Mouse (Mus musculus): ENCODE measurements around the gene C5ar1. TPM values are rescaled to one million over a fixed set of nuclear protein-coding genes. Genes with fewer than 3 reads are reported as not detected.
"Not testable (repeated sequence)": the region's sequence is repeated elsewhere in the genome, so short reads cannot be mapped to it uniquely, and the experiment has no call there.

The C5ar1 gene
- polyA plus RNA-seq, 1 experiment from 2014 or later, result 1.2 TPM

DNA sequence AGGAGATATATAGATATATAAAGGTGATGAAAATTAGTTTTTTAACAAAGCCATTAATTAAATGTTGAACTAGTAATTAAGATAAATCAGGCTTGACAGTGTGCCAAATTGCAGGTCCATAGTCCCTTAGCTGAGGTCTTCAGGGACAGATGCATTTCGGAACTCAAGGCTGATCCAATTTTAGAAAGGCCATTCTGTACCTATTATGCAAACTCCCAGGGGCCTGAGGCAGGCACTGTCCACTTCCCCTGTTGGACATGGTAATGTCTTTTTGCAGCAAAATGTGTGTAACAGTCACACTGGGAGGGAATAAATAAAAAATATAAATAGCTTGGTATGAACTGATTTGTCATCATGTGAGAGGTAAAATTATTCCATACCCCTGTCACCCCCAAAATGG is 11.8 kb upstream of the C5ar1 start:
- no peaks in the 10 kb centered on the region for H3K27me3 ChIP-seq (ENCODE audit: control insufficient read depth, insufficient read depth, low read depth, low read length)
- H3K4me2 ChIP-seq (ENCODE audit: low read length), result peak overlapping the region; percentile 65
- WGBS, result 50% methylated on average over 1 of the region's 1 CpGs
- no peaks in the 10 kb centered on the region for H3K9me3 ChIP-seq (replicated peaks; ENCODE audit: control insufficient read depth, low read length, poor library complexity, severe bottlenecking)
- H3K36me3 ChIP-seq (ENCODE audit: control insufficient read depth, insufficient read depth, low read length), result peaks cover 9% of the 10 kb centered on the region; the same call in 1 of the 2 replicates
- H3K27ac ChIP-seq (ENCODE audit: low read length), result no peak overlapping the region
- peaks cover 27% of the 10 kb centered on the region for H3K4me1 ChIP-seq (ENCODE audit: control insufficient read depth, insufficient read depth, low read length)
- H3K9ac ChIP-seq (ENCODE audit: low read depth, low read length), result peak overlapping the region; percentile 95
- no peak overlapping the region; the same call in 1 of the 2 replicates for H3K4me3 ChIP-seq (ENCODE audit: low read depth, low read length)
- no peak for ATAC-seq

DNA sequence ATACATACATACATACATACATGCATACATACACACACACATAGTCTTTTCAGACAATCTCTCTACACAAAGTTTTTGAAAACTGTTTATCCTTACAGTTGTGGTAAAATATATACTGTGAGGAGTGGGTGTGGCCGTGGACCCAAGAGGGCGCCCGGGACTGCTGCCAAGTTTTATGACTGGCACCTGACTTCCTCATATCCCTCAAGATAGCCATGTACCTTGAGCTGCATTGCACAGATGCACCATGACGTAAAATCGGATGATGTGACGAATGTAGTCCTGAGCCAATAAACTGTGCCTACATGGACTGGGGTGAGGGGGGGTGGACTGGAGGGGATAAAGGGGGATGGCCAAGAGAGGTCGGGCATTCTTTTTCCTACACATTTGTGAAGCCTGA is 7.3 kb upstream of the C5ar1 start:
- not testable (repeated sequence) for H3K27me3 ChIP-seq (ENCODE audit: control insufficient read depth, insufficient read depth, low read depth, low read length); H3K36me3 ChIP-seq (ENCODE audit: control insufficient read depth, insufficient read depth, low read length); H3K4me2 ChIP-seq (ENCODE audit: low read length); H3K4me1 ChIP-seq (ENCODE audit: control insufficient read depth, insufficient read depth, low read length); ATAC-seq; H3K27ac ChIP-seq (ENCODE audit: low read length); H3K9me3 ChIP-seq (replicated peaks; ENCODE audit: control insufficient read depth, low read length, poor library complexity, severe bottlenecking); H3K4me3 ChIP-seq (ENCODE audit: low read depth, low read length); H3K9ac ChIP-seq (ENCODE audit: low read depth, low read length)
- 91% methylated on average over 7 of the region's 7 CpGs for WGBS

DNA sequence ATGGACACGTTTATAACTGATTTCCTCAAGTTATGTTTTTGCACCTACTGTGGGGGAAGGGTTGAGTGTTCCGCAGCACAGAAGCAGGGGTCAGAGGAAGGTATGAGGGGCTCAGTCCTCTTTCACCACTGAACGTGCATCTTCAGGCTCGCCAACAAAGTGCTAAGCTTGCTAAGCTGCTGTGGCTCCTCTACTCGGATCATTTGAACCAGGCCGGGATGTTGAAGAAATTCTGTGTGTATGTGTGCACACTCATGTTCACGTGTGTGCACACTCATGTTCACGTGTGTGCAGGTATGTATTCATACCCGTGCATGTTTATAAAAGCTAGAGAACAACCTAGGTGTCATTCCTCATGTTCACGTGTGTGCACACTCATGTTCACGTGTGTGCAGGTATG is 6.5 kb upstream of the C5ar1 start:
- whole genome bisulfite sequencing, result 85% methylated on average over 11 of the region's 11 CpGs
- Histone ChIP-seq H3K9ac (ENCODE audit: low read depth, low read length) (no peak overlapping the region), H3K9me3 (replicated peaks; ENCODE audit: control insufficient read depth, low read length, poor library complexity, severe bottlenecking) (peaks cover 3% of the 10 kb centered on the region), H3K4me3 (ENCODE audit: low read depth, low read length) (no peak overlapping the region), H3K27ac (ENCODE audit: low read length) (no peak overlapping the region), H3K4me1 (ENCODE audit: control insufficient read depth, insufficient read depth, low read length) (peaks cover 3% of the 10 kb centered on the region), H3K36me3 (ENCODE audit: control insufficient read depth, insufficient read depth, low read length) (no peaks in the 10 kb centered on the region), H3K27me3 (ENCODE audit: control insufficient read depth, insufficient read depth, low read depth, low read length) (no peaks in the 10 kb centered on the region), H3K4me2 (ENCODE audit: low read length) (no peak overlapping the region)
- no peak for ATAC-seq

GRCm38 (mm10) chr7:16263843-16264242 is 4.5 kb upstream of the C5ar1 start:
- H3K4me2 ChIP-seq (ENCODE audit: low read length), result no peak overlapping the region
- no peak overlapping the region for H3K9ac ChIP-seq (ENCODE audit: low read depth, low read length)
- ATAC-seq, result no peak
- peaks cover 3% of the 10 kb centered on the region for H3K9me3 ChIP-seq (replicated peaks; ENCODE audit: control insufficient read depth, low read length, poor library complexity, severe bottlenecking)
- H3K36me3 ChIP-seq (ENCODE audit: control insufficient read depth, insufficient read depth, low read length), result no peaks in the 10 kb centered on the region
- H3K27me3 ChIP-seq (ENCODE audit: control insufficient read depth, insufficient read depth, low read depth, low read length), result no peaks in the 10 kb centered on the region
- WGBS, result 84% methylated on average over 5 of the region's 5 CpGs
- H3K27ac ChIP-seq (ENCODE audit: low read length), result no peak overlapping the region
- H3K4me3 ChIP-seq (ENCODE audit: low read depth, low read length), result no peak overlapping the region
- H3K4me1 ChIP-seq (ENCODE audit: control insufficient read depth, insufficient read depth, low read length), result no peaks in the 10 kb centered on the region

DNA sequence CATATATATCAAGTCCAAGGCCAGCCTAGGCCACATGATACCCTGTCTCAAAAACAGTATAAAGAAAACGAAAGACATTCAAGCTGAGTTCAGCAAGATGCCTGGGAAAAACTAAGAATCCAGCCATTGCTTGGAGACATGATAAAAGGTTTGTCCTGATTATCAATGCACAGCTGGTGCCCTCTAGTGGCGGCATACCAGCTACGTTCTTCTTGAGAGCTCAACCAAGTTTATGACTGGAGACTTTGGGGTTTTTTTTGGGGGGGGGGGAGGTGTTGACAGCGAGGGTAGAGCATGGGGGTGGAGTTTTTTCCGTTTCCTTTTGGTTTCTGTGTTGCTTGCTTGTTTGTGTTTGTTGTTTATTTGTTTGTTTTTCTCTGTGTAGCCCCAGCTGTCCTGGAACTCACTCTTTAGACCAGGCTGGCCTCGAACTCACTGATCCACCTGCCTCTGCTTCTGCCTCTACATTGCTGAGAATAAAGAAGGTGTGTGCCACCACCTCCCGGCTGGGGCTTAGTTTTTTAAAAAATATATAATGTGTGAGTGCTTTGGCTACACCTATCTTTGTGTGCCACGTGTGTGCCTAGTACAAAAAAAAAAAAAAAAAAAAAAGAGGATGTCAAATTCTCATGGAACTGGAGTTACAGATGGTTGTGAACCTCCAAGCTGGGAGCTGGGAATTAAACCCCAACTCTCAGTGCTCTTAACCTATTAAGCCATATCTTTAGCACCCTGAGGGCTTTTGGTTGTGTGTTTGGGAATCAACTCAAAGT is 3.9 kb upstream of the C5ar1 start:
- 32% methylated on average over 8 of the region's 8 CpGs for WGBS
- no peak overlapping the region for H3K4me2 ChIP-seq (ENCODE audit: low read length)
- no peak overlapping the region for H3K27ac ChIP-seq (ENCODE audit: low read length)
- H3K4me3 ChIP-seq (ENCODE audit: low read depth, low read length), result no peak overlapping the region
- no peaks in the 10 kb centered on the region for H3K36me3 ChIP-seq (ENCODE audit: control insufficient read depth, insufficient read depth, low read length)
- H3K9ac ChIP-seq (ENCODE audit: low read depth, low read length), result no peak overlapping the region
- H3K9me3 ChIP-seq (replicated peaks; ENCODE audit: control insufficient read depth, low read length, poor library complexity, severe bottlenecking), result peaks cover 3% of the 10 kb centered on the region
- no peaks in the 10 kb centered on the region for H3K4me1 ChIP-seq (ENCODE audit: control insufficient read depth, insufficient read depth, low read length)
- H3K27me3 ChIP-seq (ENCODE audit: control insufficient read depth, insufficient read depth, low read depth, low read length), result no peaks in the 10 kb centered on the region
- no peak for ATAC-seq

GRCm38 (mm10) chr7:16261097-16261496 is 1.8 kb upstream of the C5ar1 start:
- Histone ChIP-seq H3K9me3 (replicated peaks; ENCODE audit: control insufficient read depth, low read length, poor library complexity, severe bottlenecking) (peaks cover 3% of the 10 kb centered on the region), H3K4me3 (ENCODE audit: low read depth, low read length) (no peak overlapping the region), H3K27ac (ENCODE audit: low read length) (no peak overlapping the region), H3K36me3 (ENCODE audit: control insufficient read depth, insufficient read depth, low read length) (no peaks in the 10 kb centered on the region), H3K4me2 (ENCODE audit: low read length) (no peak overlapping the region), H3K9ac (ENCODE audit: low read depth, low read length) (no peak overlapping the region), H3K27me3 (ENCODE audit: control insufficient read depth, insufficient read depth, low read depth, low read length) (no peaks in the 10 kb centered on the region), H3K4me1 (ENCODE audit: control insufficient read depth, insufficient read depth, low read length) (no peaks in the 10 kb centered on the region)
- 75% methylated on average over 1 of the region's 1 CpGs for WGBS
- ATAC-seq, result no peak

DNA sequence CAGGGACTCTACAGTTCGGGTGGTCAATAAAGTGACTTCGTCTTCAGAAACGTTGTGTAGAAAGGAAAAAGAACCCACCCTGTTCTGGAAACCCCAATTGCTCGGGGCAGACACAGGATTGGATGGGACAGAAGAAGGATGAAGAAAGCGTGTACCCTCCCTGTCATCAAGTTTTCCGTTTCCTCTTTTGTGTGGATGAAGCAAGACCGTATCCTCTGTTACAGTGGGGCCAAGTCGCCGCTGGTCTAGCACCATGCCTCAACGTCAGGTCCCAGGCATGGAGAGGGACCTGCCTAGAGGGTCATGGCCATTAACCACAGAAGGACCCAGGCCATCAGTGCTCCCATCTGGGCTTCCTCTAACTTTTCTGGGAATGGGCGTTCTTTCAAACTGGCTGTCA is 1.5 kb downstream of the C5ar1 start:
- no peak for ATAC-seq
- Histone ChIP-seq H3K4me3 (ENCODE audit: low read depth, low read length) (no peak overlapping the region), H3K36me3 (ENCODE audit: control insufficient read depth, insufficient read depth, low read length) (no peaks in the 10 kb centered on the region), H3K27me3 (ENCODE audit: control insufficient read depth, insufficient read depth, low read depth, low read length) (no peaks in the 10 kb centered on the region), H3K9ac (ENCODE audit: low read depth, low read length) (no peak overlapping the region), H3K4me2 (ENCODE audit: low read length) (no peak overlapping the region), H3K4me1 (ENCODE audit: control insufficient read depth, insufficient read depth, low read length) (no peaks in the 10 kb centered on the region), H3K27ac (ENCODE audit: low read length) (no peak overlapping the region), H3K9me3 (replicated peaks; ENCODE audit: control insufficient read depth, low read length, poor library complexity, severe bottlenecking) (no peaks in the 10 kb centered on the region)
- 90% methylated on average over 11 of the region's 11 CpGs for WGBS

- 83% methylated on average over 4 of the region's 4 CpGs for WGBS
These were observed 3.4 kb downstream of the C5ar1 start for GRCm38 (mm10) chr7:16255963-16256362.

GRCm38 (mm10) chr7:16254195-16254594 is 5.1 kb downstream of the C5ar1 start:
- Histone ChIP-seq H3K4me3 (ENCODE audit: low read depth, low read length) (no peak overlapping the region), H3K27ac (ENCODE audit: low read length) (no peak overlapping the region), H3K4me2 (ENCODE audit: low read length) (no peak overlapping the region), H3K4me1 (ENCODE audit: control insufficient read depth, insufficient read depth, low read length) (no peaks in the 10 kb centered on the region), H3K36me3 (ENCODE audit: control insufficient read depth, insufficient read depth, low read length) (no peaks in the 10 kb centered on the region), H3K27me3 (ENCODE audit: control insufficient read depth, insufficient read depth, low read depth, low read length) (no peaks in the 10 kb centered on the region), H3K9ac (ENCODE audit: low read depth, low read length) (no peak overlapping the region), H3K9me3 (replicated peaks; ENCODE audit: control insufficient read depth, low read length, poor library complexity, severe bottlenecking) (no peaks in the 10 kb centered on the region)
- WGBS, result 72% methylated on average over 4 of the region's 4 CpGs
- ATAC-seq, result no peak

More at GRCm38 (mm10) chr7:16255963-16256362, 3.4 kb downstream of the C5ar1 start:
- H3K4me2 ChIP-seq (ENCODE audit: low read length); H3K9ac ChIP-seq (ENCODE audit: low read depth, low read length); H3K27ac ChIP-seq (ENCODE audit: low read length); H3K4me3 ChIP-seq (ENCODE audit: low read depth, low read length); H3K27me3 ChIP-seq (ENCODE audit: control insufficient read depth, insufficient read depth, low read depth, low read length); H3K36me3 ChIP-seq (ENCODE audit: control insufficient read depth, insufficient read depth, low read length); ATAC-seq; H3K4me1 ChIP-seq (ENCODE audit: control insufficient read depth, insufficient read depth, low read length); H3K9me3 ChIP-seq (replicated peaks; ENCODE audit: control insufficient read depth, low read length, poor library complexity, severe bottlenecking): not testable (repeated sequence)
